Mouse (Mus musculus) heart, embryonic 14.5 days (tissue): ENCODE data around the gene Specc1. TPM values are rescaled to one million over a fixed set of nuclear protein-coding genes. Genes with fewer than 3 reads are reported as not detected.

Source experiments
- ATAC-seq: fragments of 200-750 bp; cut with Nextera tagmentation; 2 replicates; pipeline ENCODE4 v1.8.0; 2017; ENCODE audit warnings: low read depth, moderate TSS enrichment; ENCODE audit not compliant: insufficient number of reproducible peaks, insufficient read depth, low FRiP score
- H3K27ac ChIP-seq, 2 experiments: fragments of 200-500 bp in 1 of 2; fragments of 300-500 bp in 1 of 2; sonication (generic) in 1 of 2; replicated peaks in 1 of 2; 2 replicates each; pipeline ENCODE4 v1.5.1; 2012 to 2014; ENCODE audit warnings: low read depth in 2 of 2, low read length in 2 of 2, control low read depth in 1 of 2, mild to moderate bottlenecking in 1 of 2, mixed read lengths in 1 of 2; ENCODE audit not compliant: control insufficient read depth in 1 of 2, insufficient read depth in 1 of 2
- H3K27me3 ChIP-seq: fragments of 300-500 bp; sonication (generic); 2 replicates; pipeline ENCODE4 v1.6.1; 2014; ENCODE audit warnings: mild to moderate bottlenecking, low read length, control low read depth; ENCODE audit not compliant: control insufficient read depth, insufficient read depth
- H3K36me3 ChIP-seq: fragments of 300-500 bp; sonication (generic); 2 replicates; pipeline ENCODE4 v1.6.1; 2014; ENCODE audit warnings: mild to moderate bottlenecking, control low read depth, low read length, mixed read lengths; ENCODE audit not compliant: control insufficient read depth, insufficient read depth
- H3K4me1 ChIP-seq, 2 experiments: fragments of 200-500 bp in 1 of 2; fragments of 300-500 bp in 1 of 2; sonication (generic) in 1 of 2; 2 replicates each; pipeline ENCODE4 v1.6.1; 2012 to 2014; ENCODE audit warnings: low read length in 2 of 2, control low read depth in 1 of 2, mixed read lengths in 1 of 2; ENCODE audit not compliant: control insufficient read depth in 2 of 2, insufficient read depth in 2 of 2
- H3K4me2 ChIP-seq: fragments of 300-500 bp; sonication (generic); 2 replicates; pipeline ENCODE4 v1.6.1; 2014; ENCODE audit warnings: mild to moderate bottlenecking, low read length
- H3K4me3 ChIP-seq, 2 experiments: fragments of 200-500 bp in 1 of 2; fragments of 300-500 bp in 1 of 2; sonication (generic) in 1 of 2; 2 replicates each; pipeline ENCODE4 v1.5.1; 2012 to 2014; ENCODE audit warnings: low read length in 2 of 2, mild to moderate bottlenecking in 2 of 2, control low read depth in 1 of 2, low read depth in 1 of 2, moderate library complexity in 1 of 2; ENCODE audit not compliant: control insufficient read depth in 1 of 2, insufficient read depth in 1 of 2
- H3K9ac ChIP-seq: fragments of 300-500 bp; sonication (generic); 2 replicates; pipeline ENCODE4 v1.6.1; 2014; ENCODE audit warnings: mild to moderate bottlenecking, low read length
- H3K9me3 ChIP-seq: fragments of 300-500 bp; sonication (generic); 2 replicates; pipeline ENCODE4 v1.6.1; 2016; ENCODE audit warnings: low read length, control low read depth; ENCODE audit not compliant: control insufficient read depth
- WGBS: fragments of 180-500 bp; shearing (Covaris S2); extraction: QIAGEN DNeasy Blood & Tissue Kit; methylation state at CpG from one replicate; pipeline ENCODE4 v1.1.7; 2014; 5-methylcytosine and 5-hydroxymethylcytosine counted together
- polyA plus RNA-seq: library from polyadenylated mRNA; unstranded; fragments of >200 nt; fragmentation: Nextera tagmentation; extraction: Ambion mirVana; gene quantifications from 2 replicates; pipeline ENCODE4 v1.2.1, GENCODE M21; 2014

Specc1 gene
- polyA plus RNA-seq, 1 experiment from 2014 or later: 12.1 TPM

DNA sequence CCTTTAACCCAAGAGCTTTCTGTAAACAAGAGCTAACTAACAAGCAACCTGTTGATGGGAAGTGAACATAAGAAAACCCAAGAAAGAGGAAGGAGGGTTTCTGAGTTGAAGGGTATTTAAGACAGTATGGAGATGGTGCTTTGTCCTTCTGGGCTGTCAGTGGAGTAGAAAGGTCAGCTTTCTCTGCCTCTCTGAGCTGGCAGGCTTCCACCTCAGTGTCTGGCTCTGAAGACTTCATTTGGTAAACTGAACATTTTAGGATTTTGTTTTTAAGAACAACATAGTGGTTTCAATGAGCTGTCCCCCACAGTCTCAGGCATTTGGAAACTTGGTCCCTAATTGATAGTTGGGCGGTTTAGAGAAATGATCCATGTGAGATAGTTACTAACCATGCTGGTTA is 18.8 kb upstream of the Specc1 start:
- Histone ChIP-seq H3K4me3 (no peak overlapping the region), H3K27me3 (no peaks in the 10 kb centered on the region), H3K9me3 (no peaks in the 10 kb centered on the region), H3K4me1 (no peaks in the 10 kb centered on the region), H3K36me3 (no peaks in the 10 kb centered on the region), H3K4me2 (no peak overlapping the region), H3K9ac (no peak overlapping the region), H3K27ac (no peak overlapping the region)
- no peak for ATAC-seq
- 88% methylated on average over 1 of the region's 1 CpGs for WGBS

- Histone ChIP-seq H3K9ac (no peak overlapping the region), H3K9me3 (no peaks in the 10 kb centered on the region), H3K27ac (no peak overlapping the region), H3K36me3 (no peaks in the 10 kb centered on the region), H3K4me2 (no peak overlapping the region), H3K27me3 (no peaks in the 10 kb centered on the region), H3K4me1 (0 out of 4 replicates have a peak, but pooled peaks cover 0 to 4% of the 10 kb centered on the region in 2 experiments), H3K4me3 (no peak overlapping the region)
- WGBS: 71% methylated on average over 2 of the region's 2 CpGs
- ATAC-seq: no peak
These were observed 13.7 kb upstream of the Specc1 start for GRCm38 (mm10) chr11:61942903-61943302.

GRCm38 (mm10) chr11:61944417-61944816 is 12.1 kb upstream of the Specc1 start:
- H3K27ac ChIP-seq: no peak overlapping the region
- no peak overlapping the region for H3K9ac ChIP-seq
- no peak overlapping the region for H3K4me2 ChIP-seq
- H3K36me3 ChIP-seq: no peaks in the 10 kb centered on the region
- no peaks in the 10 kb centered on the region for H3K27me3 ChIP-seq
- H3K4me3 ChIP-seq: no peak overlapping the region
- no peak for ATAC-seq
- H3K9me3 ChIP-seq: no peaks in the 10 kb centered on the region
- WGBS: 69% methylated on average over 9 of the region's 9 CpGs
- H3K4me1 ChIP-seq: 0 out of 4 replicates have a peak, but pooled peaks cover 0 to 4% of the 10 kb centered on the region in 2 experiments

DNA sequence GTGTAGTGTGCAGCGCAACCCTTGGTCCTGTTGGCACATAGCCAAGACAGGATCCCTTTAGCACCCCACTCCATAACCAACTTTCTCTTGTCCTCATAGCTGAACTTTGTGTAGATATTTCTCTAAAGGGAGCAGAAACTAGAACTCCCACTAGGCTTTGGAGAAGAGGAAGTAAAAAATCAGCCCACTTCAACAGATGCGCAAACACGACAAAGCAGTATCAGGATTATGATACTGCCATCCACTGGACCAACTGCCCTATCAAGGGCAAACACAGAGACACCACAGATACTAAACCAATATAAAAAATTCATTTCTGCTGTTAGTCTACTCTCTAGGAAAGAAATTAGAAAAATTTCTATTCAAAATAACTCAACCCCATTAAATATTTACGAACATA is 10.0 kb upstream of the Specc1 start:
- Histone ChIP-seq H3K4me1 (0 out of 4 replicates have a peak, but pooled peaks cover 0 to 4% of the 10 kb centered on the region in 2 experiments), H3K4me3 (no peak overlapping the region), H3K36me3 (no peaks in the 10 kb centered on the region), H3K9me3 (no peaks in the 10 kb centered on the region), H3K27me3 (no peaks in the 10 kb centered on the region), H3K9ac (no peak overlapping the region), H3K27ac (no peak overlapping the region), H3K4me2 (no peak overlapping the region)
- 89% methylated on average over 4 of the region's 4 CpGs for WGBS
- no peak for ATAC-seq

DNA sequence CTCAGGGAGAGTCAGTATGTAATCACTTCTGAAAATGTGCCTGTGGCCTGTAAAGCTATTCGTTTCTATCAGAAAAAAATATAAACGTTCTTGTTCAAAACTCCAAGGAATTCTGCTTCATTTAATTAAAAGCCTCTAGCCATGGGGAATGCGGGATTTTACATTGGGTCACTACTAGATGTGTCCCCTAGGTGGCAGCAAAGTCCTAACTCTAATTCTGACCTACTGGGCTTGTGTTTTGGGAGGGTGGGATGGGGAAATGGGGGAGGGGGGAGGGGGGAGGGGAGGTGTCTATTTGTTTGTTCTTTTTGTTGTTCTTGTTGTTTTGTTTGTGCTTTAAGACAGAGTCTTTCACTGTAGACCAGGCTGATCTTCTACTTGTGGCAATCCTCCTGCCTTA is 7.2 kb upstream of the Specc1 start:
- Histone ChIP-seq H3K27ac (no peak overlapping the region), H3K9ac (no peak overlapping the region), H3K4me3 (no peak overlapping the region), H3K9me3 (no peaks in the 10 kb centered on the region), H3K27me3 (no peaks in the 10 kb centered on the region), H3K4me1 (no peaks in the 10 kb centered on the region), H3K36me3 (no peaks in the 10 kb centered on the region), H3K4me2 (no peak overlapping the region)
- 1% methylated on average over 3 of the region's 3 CpGs for WGBS
- no peak for ATAC-seq

GRCm38 (mm10) chr11:61950632-61951031 is 5.9 kb upstream of the Specc1 start:
- Histone ChIP-seq H3K4me3 (no peak overlapping the region), H3K4me2 (0 out of 2 replicates have a peak overlapping the region, but pooled peaks have one; percentile 4), H3K27ac (no peak overlapping the region), H3K36me3 (no peaks in the 10 kb centered on the region), H3K9ac (no peak overlapping the region), H3K4me1 (no peaks in the 10 kb centered on the region), H3K9me3 (no peaks in the 10 kb centered on the region), H3K27me3 (no peaks in the 10 kb centered on the region)
- WGBS: 17% methylated on average over 10 of the region's 10 CpGs
- no peak for ATAC-seq

DNA sequence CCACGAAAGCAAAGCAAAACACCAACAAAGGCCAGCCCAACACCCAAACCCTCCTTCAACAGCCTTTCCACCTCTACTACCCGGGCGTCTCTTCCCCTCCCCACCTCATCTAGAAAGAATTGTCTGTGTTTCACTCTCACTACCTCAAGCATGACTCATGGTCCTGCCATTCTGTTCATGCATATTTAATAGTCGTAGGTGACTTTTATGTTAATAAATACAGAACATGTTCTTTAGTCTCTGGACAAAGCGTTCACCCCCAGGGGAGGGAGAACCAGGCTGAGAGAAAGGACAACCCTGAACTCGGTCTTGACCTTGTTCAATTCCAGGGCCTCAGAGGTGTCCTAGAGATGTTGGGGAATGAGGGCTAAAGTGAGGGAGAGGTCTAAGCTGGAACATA is 1.4 kb upstream of the Specc1 start:
- WGBS: 61% methylated on average over 6 of the region's 6 CpGs
- no peaks in the 10 kb centered on the region for H3K9me3 ChIP-seq
- no peak overlapping the region for H3K4me3 ChIP-seq
- no peak overlapping the region for H3K9ac ChIP-seq
- ATAC-seq: no peak
- H3K27me3 ChIP-seq: peaks cover 23% of the 10 kb centered on the region
- no peaks in the 10 kb centered on the region for H3K36me3 ChIP-seq
- H3K4me1 ChIP-seq: peaks cover 0 to 7% of the 10 kb centered on the region in 2 experiments; a peak in 2 of 4 replicates
- no peak overlapping the region for H3K4me2 ChIP-seq
- no peak overlapping the region for H3K27ac ChIP-seq

GRCm38 (mm10) chr11:61955951-61956350 is 612 bp upstream of the Specc1 start:
- Histone ChIP-seq H3K9me3 (no peaks in the 10 kb centered on the region), H3K4me2 (peak overlapping the region; percentile 100; the same call in 1 of the 2 replicates), H3K4me1 (peaks cover 0 to 7% of the 10 kb centered on the region in 2 experiments; a peak in 2 of 4 replicates), H3K9ac (no peak overlapping the region), H3K36me3 (no peaks in the 10 kb centered on the region), H3K27ac (no peak overlapping the region), H3K27me3 (peaks cover 23% of the 10 kb centered on the region), H3K4me3 (no peak overlapping the region)
- no peak for ATAC-seq
- 76% methylated on average over 6 of the region's 6 CpGs for WGBS
